Mouse (Mus musculus) bone marrow macrophage, adult 2 months (primary cell): ENCODE measurements around the gene Degs1.

ENCODE experiments used
- CTCF ChIP-seq: IDR thresholded peaks from 2 replicates; pipeline ENCODE4 v1.5.1; 2012; ENCODE audit warnings: low read depth, mild to moderate bottlenecking, low read length, moderate library complexity
- POLR2A ChIP-seq: IDR thresholded peaks from 2 replicates; pipeline ENCODE4 v1.6.1; 2012; ENCODE audit warnings: mild to moderate bottlenecking, low read depth, low read length, borderline replicate concordance

DNA sequence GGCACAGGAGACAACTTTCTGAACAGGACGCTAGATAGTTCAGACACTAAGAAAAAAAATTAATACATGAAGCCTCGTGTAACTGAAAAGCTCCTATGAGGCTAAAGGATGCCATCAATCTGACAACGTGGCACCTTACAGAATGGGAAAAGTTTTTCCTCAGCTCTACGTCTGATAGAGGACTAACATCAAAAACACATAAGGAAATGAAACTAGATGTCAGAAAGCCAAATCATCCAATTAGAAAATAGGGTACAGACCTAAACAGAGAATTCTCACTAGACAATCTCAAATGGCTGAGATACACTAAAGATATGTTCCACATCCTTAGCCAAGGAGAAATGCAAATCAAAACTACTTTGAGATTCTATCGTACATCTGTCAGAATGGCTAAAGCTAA lies 26.8 kb upstream of the Degs1 start:
- TF ChIP-seq POLR2A (no peak), CTCF (no peak)
